Mouse (Mus musculus) testis, adult 2 months (tissue): ENCODE data around the gene B3gat2.

Source experiments
- CTCF ChIP-seq: fragments of 200-500 bp; IDR thresholded peaks from 2 replicates; pipeline ENCODE4 v1.5.1; 2012; ENCODE audit warnings: low read depth, mild to moderate bottlenecking, inconsistent platforms, low read length, moderate library complexity; ENCODE audit not compliant: control insufficient read depth, insufficient read depth, insufficient replicate concordance
- POLR2A ChIP-seq: fragments of 200-500 bp; IDR thresholded peaks from 2 replicates; pipeline ENCODE4 v1.6.1; 2012; ENCODE audit warnings: low read depth, mild to moderate bottlenecking, inconsistent platforms, low read length, moderate library complexity; ENCODE audit not compliant: control insufficient read depth

- TF ChIP-seq CTCF (no peak), POLR2A (no peak)
These were observed 36.8 kb downstream of the B3gat2 start for GRCm38 (mm10) chr1:23798306-23798705.
